Mouse (Mus musculus): ENCODE measurements around the gene Hes3. TPM values are rescaled to one million over a fixed set of nuclear protein-coding genes. Genes with fewer than 3 reads are reported as not detected.

The Hes3 gene
- total RNA-seq, 4 experiments from 2014 or later, result not detected

DNA sequence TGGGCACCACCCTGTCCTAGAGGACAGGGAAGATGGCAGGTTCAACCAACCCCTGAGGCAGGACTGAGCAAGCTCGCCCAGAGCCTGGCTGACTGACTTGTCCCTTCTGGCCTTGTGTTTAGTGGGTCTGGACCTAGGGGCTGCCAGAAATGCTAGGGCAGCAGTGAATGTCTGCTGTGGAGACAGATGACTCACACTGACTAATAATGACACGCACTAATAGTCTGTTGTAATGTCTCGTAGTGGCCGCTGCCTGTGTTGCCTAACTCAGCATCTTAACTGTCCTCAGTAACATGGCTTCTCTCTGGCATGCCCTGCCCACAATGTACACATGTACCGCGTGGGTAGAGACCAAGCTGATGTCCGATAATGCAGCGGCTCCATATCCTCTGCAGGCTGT is 31.0 kb downstream of the Hes3 start:
- no peak for DNase-seq (ENCODE audit: low spot score in 2 of 2)

DNA sequence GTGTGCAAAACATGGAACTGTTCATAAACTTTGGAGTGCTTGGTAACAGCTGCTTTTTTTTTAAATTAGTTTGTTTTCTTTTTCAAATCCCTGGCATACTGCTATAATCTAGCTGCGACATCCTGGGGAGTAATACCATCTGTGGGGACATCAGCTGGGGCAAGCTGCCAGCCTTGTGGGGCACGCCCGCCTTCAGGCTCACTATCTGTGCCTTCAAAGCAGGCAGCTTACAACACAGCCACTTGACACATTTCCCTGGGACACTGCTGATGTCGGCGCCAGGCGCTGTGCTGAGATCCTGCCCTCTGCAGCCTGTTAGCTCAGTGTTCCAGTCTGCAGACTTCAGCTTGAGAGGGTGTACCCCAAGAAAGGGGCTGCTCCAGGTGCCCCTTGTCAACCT is 34.4 kb downstream of the Hes3 start:
- peak; percentile 65 to 73 for DNase-seq (ENCODE audit: low spot score in 2 of 2)

GRCm38 (mm10) chr4:152253183-152253759 is 38.2 kb downstream of the Hes3 start:
- no peak for DNase-seq (ENCODE audit: low spot score in 2 of 2)

DNA sequence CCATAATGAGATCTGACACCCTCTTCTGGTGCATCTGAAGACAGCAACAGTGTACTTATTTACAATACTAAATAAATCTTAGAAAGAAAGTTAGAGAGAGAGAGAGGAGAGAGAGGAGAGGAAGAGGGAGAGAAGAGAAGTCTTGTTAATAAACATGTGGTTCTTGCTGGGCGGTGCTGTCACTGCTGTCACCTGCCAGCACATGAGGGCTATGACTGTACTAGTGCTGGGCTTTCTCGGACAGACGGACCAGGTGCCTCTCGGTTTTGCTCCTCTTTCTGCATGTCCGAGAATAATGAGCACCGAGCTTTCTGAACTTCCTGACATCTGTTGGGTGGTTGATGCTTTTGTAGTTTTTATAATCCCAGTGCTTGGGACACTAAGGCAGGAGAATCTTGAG is 40.8 kb downstream of the Hes3 start:
- DNase-seq (ENCODE audit: low spot score in 2 of 2), result no peak

GRCm38 (mm10) chr4:152247195-152247594 is 44.3 kb downstream of the Hes3 start:
- DNase-seq (ENCODE audit: low spot score in 2 of 2), result no peak

GRCm38 (mm10) chr4:152246011-152246410 is 45.5 kb downstream of the Hes3 start:
- peak in 1 of 2 experiments; percentile 60 for DNase-seq (ENCODE audit: low spot score in 2 of 2)

- no peak for DNase-seq (ENCODE audit: low spot score in 2 of 2)
These were observed 46.6 kb downstream of the Hes3 start for GRCm38 (mm10) chr4:152244545-152245522.

DNA sequence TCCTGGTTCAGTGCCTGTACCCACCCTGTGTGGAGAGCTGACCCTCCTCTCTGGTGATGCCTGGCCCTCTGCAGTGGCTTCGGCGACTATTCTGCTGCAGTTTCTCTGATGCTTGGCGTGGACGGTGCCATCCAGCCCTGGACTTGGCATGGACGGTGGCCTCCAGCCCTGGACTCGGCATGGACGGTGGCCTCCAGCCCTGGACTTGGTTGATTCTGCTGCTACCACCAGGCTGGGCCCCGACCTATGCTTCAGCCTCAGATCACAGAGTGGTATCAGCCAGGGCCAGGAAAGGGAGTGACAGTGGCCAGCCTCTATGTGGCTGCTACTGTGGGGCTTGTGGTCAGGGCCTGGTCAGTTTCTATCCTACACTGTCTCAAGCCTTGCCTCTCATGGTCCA is 47.5 kb downstream of the Hes3 start:
- no peak for DNase-seq (ENCODE audit: low spot score in 2 of 2)

- DNase-seq (ENCODE audit: low spot score in 2 of 2), result no peak
These were observed 48.1 kb downstream of the Hes3 start for GRCm38 (mm10) chr4:152243241-152243891.

DNA sequence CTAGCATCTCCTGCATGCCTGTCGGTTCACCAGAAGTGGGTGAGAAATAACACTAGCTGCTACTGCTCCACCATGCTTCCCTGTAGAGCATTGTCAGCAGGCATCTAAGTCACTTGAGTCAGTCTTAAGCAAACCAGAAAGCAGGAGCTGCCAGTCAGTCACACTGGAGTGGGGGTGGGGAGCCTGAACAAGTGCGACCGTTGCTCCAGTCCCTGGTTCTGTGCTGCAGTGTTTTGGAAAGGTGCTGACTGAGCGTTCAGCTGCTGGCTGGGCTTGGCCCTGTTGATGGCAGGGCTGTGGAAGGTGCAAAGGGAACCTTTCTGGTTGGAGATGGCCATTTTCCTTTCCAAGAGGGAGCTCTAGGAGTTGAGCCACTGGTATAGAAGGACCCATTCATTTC is 51.5 kb downstream of the Hes3 start:
- DNase-seq (ENCODE audit: low spot score in 2 of 2), result no peak

Other genes starting within 250 kb of the Hes3 start
- gene Plekhg5, start 219.2 kb downstream of the Hes3 start, total RNA-seq (2022), result 1 to 10 TPM; 5.2 to 6.1 (median 5.8) TPM
- under 1 TPM in 3 of 4 experiments, not detected in 1; 0.40 to 0.90 (median 0.85) TPM for gene Tnfrsf25, start 175.7 kb downstream of the Hes3 start, total RNA-seq (2022)
- under 1 TPM; 0.11 to 0.48 (median 0.28) TPM for gene Espn, start 139.3 kb downstream of the Hes3 start, total RNA-seq (2022)
- not detected for gene Hes2, start 132.8 kb downstream of the Hes3 start, total RNA-seq (2022)
- 10 to 100 TPM; 13.8 to 15.9 (median 15.1) TPM for gene Acot7, start 113.5 kb downstream of the Hes3 start, total RNA-seq (2022)
- 1 to 10 TPM; 2.4 to 2.7 (median 2.5) TPM for gene Gpr153, start 17.4 kb downstream of the Hes3 start, total RNA-seq (2022)
- gene Icmt, start 5.6 kb upstream of the Hes3 start, total RNA-seq (2022), result 10 to 100 TPM; 19.3 to 27.2 (median 21.6) TPM
- not detected for gene Rnf207, start 27.3 kb upstream of the Hes3 start, total RNA-seq (2022)
- 100 to 1,000 TPM; 195 to 290 (median 232) TPM for gene Rpl22, start 34.1 kb upstream of the Hes3 start, total RNA-seq (2022)
- under 1 TPM; 0.05 to 0.54 (median 0.12) TPM for gene Chd5, start 47.0 kb upstream of the Hes3 start, total RNA-seq (2022)
- gene Nphp4, start 185.0 kb upstream of the Hes3 start, total RNA-seq (2022), result under 1 TPM; 0.40 to 0.92 (median 0.44) TPM
- gene Kcnab2, start 186.2 kb upstream of the Hes3 start, total RNA-seq (2022), result 1 to 10 TPM in 1 of 4 experiments, under 1 TPM in 3; 0.63 to 1.2 (median 0.85) TPM

Measured in gastrocnemius, adult 8-10 months (tissue).